Mouse (Mus musculus) thymus, adult 2 months (tissue): ENCODE measurements around the gene Ncoa1. TPM values are rescaled to one million over a fixed set of nuclear protein-coding genes. Genes with fewer than 3 reads are reported as not detected.

Experiments
- DNase-seq: peaks from one replicate; pipeline ENCODE4 v3.0.0; 2021
- H3K27ac ChIP-seq: fragments of 200-500 bp; 2 replicates; pipeline ENCODE4 v1.5.1; 2012; ENCODE audit warnings: low read length, control low read depth; ENCODE audit not compliant: control insufficient read depth, insufficient read depth
- H3K27me3 ChIP-seq: fragments of 200-500 bp; 2 replicates; pipeline ENCODE4 v1.6.1; 2012; ENCODE audit warnings: mild to moderate bottlenecking, low read length, moderate library complexity, mixed read lengths; ENCODE audit not compliant: control insufficient read depth, insufficient read depth
- H3K36me3 ChIP-seq: fragments of 200-500 bp; 2 replicates; pipeline ENCODE4 v1.6.1; 2012; ENCODE audit warnings: mild to moderate bottlenecking, low read length, moderate library complexity; ENCODE audit not compliant: control insufficient read depth, insufficient read depth
- H3K4me1 ChIP-seq: fragments of 200-500 bp; replicated peaks from 2 replicates; pipeline ENCODE4 v1.6.1; 2012; ENCODE audit warnings: low read length; ENCODE audit not compliant: control insufficient read depth, insufficient read depth
- H3K4me3 ChIP-seq: fragments of 200-500 bp; 2 replicates; pipeline ENCODE4 v1.5.1; 2012; ENCODE audit warnings: mild to moderate bottlenecking, low read length, control low read depth, moderate library complexity; ENCODE audit not compliant: control insufficient read depth, insufficient read depth
- CTCF ChIP-seq: fragments of 200-500 bp; IDR thresholded peaks from 2 replicates; pipeline ENCODE4 v1.5.1; 2012; ENCODE audit warnings: mild to moderate bottlenecking, control low read depth, low read length, moderate library complexity, borderline replicate concordance; ENCODE audit not compliant: control insufficient read depth, poor library complexity, insufficient read depth; ENCODE audit errors: extremely low read depth
- POLR2A ChIP-seq: fragments of 200-500 bp; IDR thresholded peaks from 2 replicates; pipeline ENCODE4 v1.6.1; 2012; ENCODE audit warnings: mild to moderate bottlenecking, low read length, control low read depth, moderate library complexity; ENCODE audit not compliant: control insufficient read depth, poor library complexity, insufficient read depth; ENCODE audit errors: extremely low read depth
- WGBS: fragments of 180-500 bp; shearing (Covaris S2); methylation state at CpG from one replicate; pipeline ENCODE4 v1.1.7; 2018; 5-methylcytosine and 5-hydroxymethylcytosine counted together
- polyA plus RNA-seq: library from polyadenylated mRNA; depleted of rRNA; stranded (reverse); fragments of >200 nt; gene quantifications from 2 replicates; pipeline ENCODE4 v1.2.3, GENCODE M21; 2012; rRNA removed

The Ncoa1 gene
- polyA plus RNA-seq, 1 experiment, result 33.3 TPM

GRCm38 (mm10) chr12:4202206-4202605 is 274.8 kb downstream of the Ncoa1 start:
- 99% methylated on average over 4 of the region's 4 CpGs for WGBS
- H3K27me3 ChIP-seq, result no peaks in the 10 kb centered on the region
- TF ChIP-seq POLR2A (no peak), CTCF (no peak)

DNA sequence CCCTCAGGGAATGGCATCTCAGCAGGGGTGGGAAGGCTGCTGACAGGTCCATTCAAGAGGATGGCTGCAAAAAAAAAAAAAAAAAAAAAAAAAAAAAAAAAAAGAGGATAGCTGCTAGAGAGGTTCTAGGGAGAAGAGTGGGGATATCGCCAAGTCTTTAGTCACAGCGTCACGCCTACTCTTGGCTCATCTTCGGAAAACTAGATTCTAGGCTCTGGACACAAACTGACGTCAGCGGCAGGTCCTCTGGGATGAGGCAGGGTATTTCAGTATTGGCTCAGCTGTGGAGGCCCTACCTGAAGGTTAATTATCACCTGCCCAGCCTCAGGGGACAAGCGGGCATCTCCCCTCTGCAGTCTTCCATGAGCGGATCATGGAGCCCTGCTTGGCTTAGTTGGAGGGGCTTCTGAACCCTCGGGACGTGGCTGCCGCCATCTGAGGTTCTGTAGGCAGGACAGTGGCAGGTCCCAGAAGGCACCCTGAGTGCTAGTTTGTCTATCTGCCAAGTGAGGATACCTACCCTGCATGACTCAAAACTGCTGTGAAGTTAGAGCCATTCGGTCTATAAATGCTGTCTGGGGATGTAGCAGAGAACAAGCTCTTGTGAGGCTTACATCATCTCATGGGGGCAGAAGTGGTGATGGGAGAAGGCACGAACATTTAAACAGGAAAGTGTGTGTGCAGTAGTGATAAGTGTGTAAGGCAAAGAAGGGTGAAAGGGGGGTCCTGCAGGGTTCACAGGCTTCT is 275.4 kb downstream of the Ncoa1 start:
- no peak overlapping the region for H3K27ac ChIP-seq
- TF ChIP-seq POLR2A, result no peak
- TF ChIP-seq CTCF, result no peak
- no peaks in the 10 kb centered on the region for H3K27me3 ChIP-seq
- no peaks in the 10 kb centered on the region for H3K4me1 ChIP-seq
- no peak for DNase-seq
- WGBS, result 93% methylated on average over 13 of the region's 13 CpGs
- H3K36me3 ChIP-seq, result no peaks in the 10 kb centered on the region
- H3K4me3 ChIP-seq, result no peak overlapping the region

More at GRCm38 (mm10) chr12:4202206-4202605, 274.8 kb downstream of the Ncoa1 start:
- DNase-seq, result no peak
- Histone ChIP-seq H3K4me1 (no peaks in the 10 kb centered on the region), H3K36me3 (no peaks in the 10 kb centered on the region), H3K27ac (no peak overlapping the region), H3K4me3 (no peak overlapping the region)

GRCm38 (mm10) chr12:4199271-4199670 is 277.7 kb downstream of the Ncoa1 start:
- H3K4me1 ChIP-seq, result no peaks in the 10 kb centered on the region
- H3K27ac ChIP-seq, result no peak overlapping the region
- no peaks in the 10 kb centered on the region for H3K36me3 ChIP-seq
- no peak for DNase-seq
- TF ChIP-seq CTCF (no peak), POLR2A (no peak)
- WGBS, result 98% methylated on average over 11 of the region's 11 CpGs
- no peak overlapping the region for H3K4me3 ChIP-seq
- no peaks in the 10 kb centered on the region for H3K27me3 ChIP-seq

GRCm38 (mm10) chr12:4198702-4199101 is 278.3 kb downstream of the Ncoa1 start:
- H3K4me1 ChIP-seq, result no peaks in the 10 kb centered on the region
- no peak for DNase-seq
- no peaks in the 10 kb centered on the region for H3K36me3 ChIP-seq
- H3K27ac ChIP-seq, result no peak overlapping the region
- TF ChIP-seq CTCF (no peak), POLR2A (no peak)
- H3K4me3 ChIP-seq, result no peak overlapping the region
- H3K27me3 ChIP-seq, result no peaks in the 10 kb centered on the region
- 95% methylated on average over 4 of the region's 4 CpGs for WGBS

Other genes starting within 250 kb of the Ncoa1 start
- gene Ptrhd1, start 243.2 kb downstream of the Ncoa1 start, polyA plus RNA-seq, result 5.5 and 6.2 TPM in 2 replicates
- gene Cenpo, start 242.9 kb downstream of the Ncoa1 start, polyA plus RNA-seq, result 30.9 and 33.8 TPM in 2 replicates
- gene Itsn2, start 115.5 kb upstream of the Ncoa1 start, polyA plus RNA-seq, result 51.6 and 62.9 TPM in 2 replicates
- gene Gm3625, start 115.7 kb upstream of the Ncoa1 start, polyA plus RNA-seq, result not detected in 2 replicates